Mouse (Mus musculus): ENCODE data around the gene Gm14085. TPM values are rescaled to one million over a fixed set of nuclear protein-coding genes. Genes with fewer than 3 reads are reported as not detected.
A peak's percentile ranks its signal among the peaks of the same experiment; 100 is the strongest.

Gene Gm14085
- polyA plus RNA-seq, 1 experiment from 2014 or later: not detected

DNA sequence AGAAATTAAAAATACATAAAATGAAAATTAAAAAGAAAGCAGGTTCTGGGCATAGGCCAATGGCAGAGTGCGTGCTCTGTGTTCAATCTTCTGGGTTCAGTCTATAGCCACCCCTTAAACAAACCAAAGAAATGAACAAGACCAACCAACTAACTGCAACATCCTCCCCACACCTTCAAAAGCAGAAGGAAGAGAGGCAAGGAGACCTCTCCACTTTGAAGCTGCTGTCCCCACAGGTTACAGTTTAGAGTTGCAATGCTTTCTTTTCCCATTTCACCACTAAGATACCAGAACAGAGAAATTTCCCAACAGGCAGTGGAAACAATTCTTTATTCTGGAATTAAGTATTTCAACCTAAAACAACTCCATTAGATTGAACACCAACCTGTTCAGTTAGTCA lies 77.5 kb downstream of the Gm14085 start:
- Histone ChIP-seq H3K4me2 (no peak overlapping the region), H3K36me3 (no peaks in the 10 kb centered on the region), H3K27ac (no peak overlapping the region), H3K4me3 (replicated peaks) (no peak overlapping the region), H3K9me3 (replicated peaks) (no peaks in the 10 kb centered on the region), H3K9ac (no peak overlapping the region), H3K27me3 (no peaks in the 10 kb centered on the region), H3K4me1 (replicated peaks) (no peaks in the 10 kb centered on the region)
- WGBS (ENCODE audit: insufficient replicate concordance): 71% methylated on average over 1 of the region's 1 CpGs
- DNase-seq: no peak
- no peak for ATAC-seq (ENCODE audit: low read depth)

- WGBS (ENCODE audit: insufficient replicate concordance): 3% methylated on average over 3 of the region's 3 CpGs
These were observed 84.7 kb downstream of the Gm14085 start for GRCm38 (mm10) chr2:122569439-122569838.

DNA sequence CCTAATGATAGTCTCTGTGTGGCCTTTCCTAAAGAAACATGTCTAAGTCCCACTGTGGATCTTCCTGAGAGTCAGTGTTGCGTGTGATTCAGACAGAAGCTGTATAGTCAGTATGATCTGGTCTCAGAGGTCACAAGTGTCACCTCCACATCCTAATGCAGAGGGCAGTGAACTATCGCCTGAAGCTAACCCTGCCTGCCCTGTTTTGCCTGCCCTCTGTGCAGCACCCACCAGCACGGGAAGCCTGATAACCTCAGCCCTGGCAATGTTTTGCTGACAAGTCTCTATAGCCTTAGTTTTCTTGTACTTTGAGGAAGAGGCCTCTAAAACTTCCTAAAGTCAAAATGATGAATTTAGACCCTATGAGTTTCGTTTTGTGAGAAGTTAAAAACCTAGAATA lies 85.7 kb downstream of the Gm14085 start:
- Histone ChIP-seq H3K27me3 (no peaks in the 10 kb centered on the region), H3K36me3 (no peaks in the 10 kb centered on the region), H3K9ac (no peak overlapping the region), H3K9me3 (replicated peaks) (no peaks in the 10 kb centered on the region), H3K4me1 (replicated peaks) (no peaks in the 10 kb centered on the region), H3K4me3 (replicated peaks) (no peak overlapping the region), H3K27ac (no peak overlapping the region; the same call in 1 of the 2 replicates), H3K4me2 (no peak overlapping the region)
- DNase-seq (no peak), ATAC-seq (ENCODE audit: low read depth) (no peak)
- WGBS (ENCODE audit: insufficient replicate concordance): 54% methylated on average over 4 of the region's 4 CpGs

More at GRCm38 (mm10) chr2:122569439-122569838, 84.7 kb downstream of the Gm14085 start:
- Histone ChIP-seq H3K36me3 (no peaks in the 10 kb centered on the region), H3K9ac (no peak overlapping the region), H3K27ac (no peak overlapping the region), H3K4me2 (no peak overlapping the region), H3K9me3 (replicated peaks) (no peaks in the 10 kb centered on the region), H3K4me1 (replicated peaks) (no peaks in the 10 kb centered on the region), H3K27me3 (no peaks in the 10 kb centered on the region), H3K4me3 (replicated peaks) (no peak overlapping the region)
- ATAC-seq (ENCODE audit: low read depth) (no peak), DNase-seq (no peak)

GRCm38 (mm10) chr2:122571326-122571725 lies 86.6 kb downstream of the Gm14085 start:
- Histone ChIP-seq H3K36me3 (no peaks in the 10 kb centered on the region), H3K4me1 (replicated peaks) (no peaks in the 10 kb centered on the region), H3K4me2 (no peak overlapping the region), H3K9ac (no peak overlapping the region), H3K9me3 (replicated peaks) (no peaks in the 10 kb centered on the region), H3K27me3 (no peaks in the 10 kb centered on the region), H3K27ac (no peak overlapping the region), H3K4me3 (replicated peaks) (no peak overlapping the region)
- ATAC-seq (ENCODE audit: low read depth) (no peak), DNase-seq (no peak)
- WGBS (ENCODE audit: insufficient replicate concordance): 51% methylated on average over 4 of the region's 4 CpGs

DNA sequence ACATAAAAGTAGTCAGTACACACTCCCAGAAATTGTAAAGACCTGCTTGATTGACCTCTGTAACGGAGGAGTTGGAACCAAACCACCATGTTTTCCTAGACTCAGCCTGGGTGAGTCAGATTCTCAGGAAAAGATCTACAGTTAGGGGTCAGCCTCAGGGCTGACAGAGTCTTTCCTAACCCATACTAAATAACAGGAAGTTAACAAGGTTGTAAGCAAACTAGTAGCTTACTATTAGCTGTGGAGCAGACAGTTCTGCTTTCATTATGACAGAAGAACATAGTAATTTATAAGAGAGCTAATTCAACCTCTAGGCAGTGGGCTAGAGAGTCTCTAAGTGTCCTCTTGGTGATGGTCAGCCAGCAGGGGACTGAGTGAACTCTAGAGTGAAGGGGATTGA lies 87.7 kb downstream of the Gm14085 start:
- no peak overlapping the region for H3K4me3 ChIP-seq (replicated peaks)
- no peak overlapping the region for H3K27ac ChIP-seq
- no peaks in the 10 kb centered on the region for H3K4me1 ChIP-seq (replicated peaks)
- no peak overlapping the region for H3K9ac ChIP-seq
- 42% methylated on average over 1 of the region's 1 CpGs for WGBS (ENCODE audit: insufficient replicate concordance)
- DNase-seq: no peak
- no peaks in the 10 kb centered on the region for H3K9me3 ChIP-seq (replicated peaks)
- no peaks in the 10 kb centered on the region for H3K36me3 ChIP-seq
- no peak overlapping the region for H3K4me2 ChIP-seq
- H3K27me3 ChIP-seq: no peaks in the 10 kb centered on the region
- ATAC-seq (ENCODE audit: low read depth): no peak

GRCm38 (mm10) chr2:122575470-122575869 lies 90.7 kb downstream of the Gm14085 start:
- H3K27ac ChIP-seq: no peak overlapping the region
- WGBS (ENCODE audit: insufficient replicate concordance): 55% methylated on average over 11 of the region's 11 CpGs
- H3K9me3 ChIP-seq (replicated peaks): no peaks in the 10 kb centered on the region
- DNase-seq: no peak
- H3K4me2 ChIP-seq: no peak overlapping the region
- H3K4me1 ChIP-seq (replicated peaks): no peaks in the 10 kb centered on the region
- H3K27me3 ChIP-seq: no peaks in the 10 kb centered on the region
- H3K4me3 ChIP-seq (replicated peaks): no peak overlapping the region
- H3K36me3 ChIP-seq: no peaks in the 10 kb centered on the region
- no peak overlapping the region for H3K9ac ChIP-seq
- no peak for ATAC-seq (ENCODE audit: low read depth)

GRCm38 (mm10) chr2:122576295-122576694 lies 91.6 kb downstream of the Gm14085 start:
- Histone ChIP-seq H3K4me3 (replicated peaks) (no peak overlapping the region), H3K36me3 (no peaks in the 10 kb centered on the region), H3K4me1 (replicated peaks) (no peaks in the 10 kb centered on the region), H3K4me2 (no peak overlapping the region), H3K27me3 (no peaks in the 10 kb centered on the region), H3K9me3 (replicated peaks) (no peaks in the 10 kb centered on the region), H3K9ac (no peak overlapping the region), H3K27ac (no peak overlapping the region; the same call in 1 of the 2 replicates)
- ATAC-seq (ENCODE audit: low read depth) (peak; percentile 68; the same call in 1 of the 2 replicates), DNase-seq (no peak)
- 39% methylated on average over 5 of the region's 5 CpGs for WGBS (ENCODE audit: insufficient replicate concordance)

DNA sequence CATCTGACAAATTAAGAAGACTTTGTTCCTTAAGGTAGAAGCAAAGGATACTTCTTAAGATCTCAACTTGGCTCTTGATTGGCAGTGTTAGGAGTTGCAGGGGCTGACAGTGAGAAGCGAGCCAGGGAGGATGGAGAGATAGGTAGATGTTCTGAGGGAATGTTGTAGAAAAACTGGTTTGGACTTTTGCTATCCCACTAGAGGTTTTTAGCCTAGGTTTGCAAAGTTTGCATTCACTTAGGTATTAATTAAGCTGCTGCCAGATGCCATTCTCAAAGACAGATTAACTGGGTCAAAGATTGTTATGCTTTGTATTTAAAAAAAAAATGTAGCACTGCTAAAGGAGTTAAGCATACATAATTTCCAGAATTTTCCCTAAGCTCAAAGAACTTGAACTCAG lies 92.6 kb downstream of the Gm14085 start:
- H3K4me2 ChIP-seq: no peak overlapping the region
- no peak overlapping the region for H3K9ac ChIP-seq
- H3K27me3 ChIP-seq: no peaks in the 10 kb centered on the region
- 69% methylated on average over 1 of the region's 1 CpGs for WGBS (ENCODE audit: insufficient replicate concordance)
- H3K27ac ChIP-seq: no peak overlapping the region
- ATAC-seq (ENCODE audit: low read depth) (no peak), DNase-seq (no peak)
- no peak overlapping the region for H3K4me3 ChIP-seq (replicated peaks)
- no peaks in the 10 kb centered on the region for H3K9me3 ChIP-seq (replicated peaks)
- H3K36me3 ChIP-seq: no peaks in the 10 kb centered on the region
- no peaks in the 10 kb centered on the region for H3K4me1 ChIP-seq (replicated peaks)

Other genes starting within 250 kb of the Gm14085 start
- not detected in 2 replicates for gene Duox2, start 186.5 kb upstream of the Gm14085 start, polyA plus RNA-seq (2015; fragmentation: Nextera tagmentation; extraction: Ambion mirVana)
- gene Duoxa2, start 186.0 kb upstream of the Gm14085 start, polyA plus RNA-seq (2015; fragmentation: Nextera tagmentation; extraction: Ambion mirVana): not detected in 2 replicates
- gene Duoxa1, start 171.2 kb upstream of the Gm14085 start, polyA plus RNA-seq (2015; fragmentation: Nextera tagmentation; extraction: Ambion mirVana): not detected in 2 replicates
- gene Duox1, start 169.3 kb upstream of the Gm14085 start, polyA plus RNA-seq (2015; fragmentation: Nextera tagmentation; extraction: Ambion mirVana): 0.02 TPM in 1 of 2 replicates, not detected in the other
- gene Shf, start 115.8 kb upstream of the Gm14085 start, polyA plus RNA-seq (2015; fragmentation: Nextera tagmentation; extraction: Ambion mirVana): 0.83 and 1.1 TPM in 2 replicates
- gene Slc28a2, start 58.5 kb upstream of the Gm14085 start, polyA plus RNA-seq (2015; fragmentation: Nextera tagmentation; extraction: Ambion mirVana): 0.35 and 0.48 TPM in 2 replicates
- 24.5 and 30.1 TPM in 2 replicates for gene Gatm, start 126.4 kb downstream of the Gm14085 start, polyA plus RNA-seq (2015; fragmentation: Nextera tagmentation; extraction: Ambion mirVana)
- gene AA467197, start 152.0 kb downstream of the Gm14085 start, polyA plus RNA-seq (2015; fragmentation: Nextera tagmentation; extraction: Ambion mirVana): 0.27 and 0.50 TPM in 2 replicates
- gene Slc30a4, start 217.7 kb downstream of the Gm14085 start, polyA plus RNA-seq (2015; fragmentation: Nextera tagmentation; extraction: Ambion mirVana): 0.88 and 1.1 TPM in 2 replicates